Mouse (Mus musculus) inflammation-experienced regulatory T-cells, adult 6 months (primary cell): ENCODE results near the gene Ahnak2. TPM values are rescaled to one million over a fixed set of nuclear protein-coding genes. Genes with fewer than 3 reads are reported as not detected.
"Not testable (repeated sequence)": the region's sequence is repeated elsewhere in the genome, so short reads cannot be mapped to it uniquely, and the experiment has no call there.

Source experiments
- ATAC-seq: one replicate; pipeline ENCODE4 v1.8.0; 2017
- polyA plus RNA-seq, 3 experiments: library from polyadenylated mRNA; unstranded; fragments of 100-300 nt; shearing (Covaris generic); gene quantifications; one replicate each; pipeline ENCODE4 v1.2.1; 2017

Gene Ahnak2
- polyA plus RNA-seq: not detected

- no peak for ATAC-seq
These were observed at the start of gene Ahnak2 for GRCm38 (mm10) chr12:112801864-112802846. Gene Ahnak2 (minus strand): TSS chr12:112802657.

GRCm38 (mm10) chr12:112851116-112851515, 48.7 kb upstream of the Ahnak2 start:
- ATAC-seq: no peak

- ATAC-seq: no peak
These were observed 47.9 kb upstream of the Ahnak2 start for GRCm38 (mm10) chr12:112850344-112850743.

GRCm38 (mm10) chr12:112849235-112850022, 47.0 kb upstream of the Ahnak2 start:
- ATAC-seq: no peak

GRCm38 (mm10) chr12:112847880-112848279, 45.4 kb upstream of the Ahnak2 start:
- ATAC-seq: no peak

- peak; percentile 85 for ATAC-seq
These were observed 41.3 kb upstream of the Ahnak2 start for GRCm38 (mm10) chr12:112843803-112844202.

- ATAC-seq: not testable (repeated sequence)
These were observed 39.7 kb upstream of the Ahnak2 start for GRCm38 (mm10) chr12:112842128-112842527.

- ATAC-seq: not testable (repeated sequence)
These were observed 39.0 kb upstream of the Ahnak2 start for GRCm38 (mm10) chr12:112841338-112841892.

GRCm38 (mm10) chr12:112840209-112841086, 38.0 kb upstream of the Ahnak2 start:
- no peak for ATAC-seq

GRCm38 (mm10) chr12:112835046-112835445, 32.6 kb upstream of the Ahnak2 start:
- ATAC-seq: no peak

- no peak for ATAC-seq
These were observed 31.1 kb upstream of the Ahnak2 start for GRCm38 (mm10) chr12:112833527-112833926.

- no peak for ATAC-seq
These were observed 30.0 kb upstream of the Ahnak2 start for GRCm38 (mm10) chr12:112832411-112832810.

- no peak for ATAC-seq
These were observed 28.1 kb upstream of the Ahnak2 start for GRCm38 (mm10) chr12:112830570-112830969.

- ATAC-seq: no peak
These were observed 27.7 kb upstream of the Ahnak2 start for GRCm38 (mm10) chr12:112830141-112830540.

GRCm38 (mm10) chr12:112829244-112829864, 26.9 kb upstream of the Ahnak2 start, which contains the start of gene Cdca4:
Gene Cdca4 (minus strand): TSS chr12:112829423.
- peak; percentile 87 for ATAC-seq

- ATAC-seq: peak; percentile 67
These were observed 26.2 kb upstream of the Ahnak2 start for GRCm38 (mm10) chr12:112828501-112829243.

GRCm38 (mm10) chr12:112825901-112826300, 23.4 kb upstream of the Ahnak2 start:
- ATAC-seq: no peak

- ATAC-seq: peak; percentile 96
These were observed 20.8 kb upstream of the Ahnak2 start for GRCm38 (mm10) chr12:112823221-112823620.

GRCm38 (mm10) chr12:112822676-112823075, 20.2 kb upstream of the Ahnak2 start:
- ATAC-seq: no peak

- ATAC-seq: no peak
These were observed 19.5 kb upstream of the Ahnak2 start for GRCm38 (mm10) chr12:112821974-112822373.

GRCm38 (mm10) chr12:112821216-112821615, 18.8 kb upstream of the Ahnak2 start:
- no peak for ATAC-seq
